Mouse (Mus musculus) brain, embryonic 14.5 days (tissue): ENCODE results near the gene Wt1.

Experiments used
- CTCF ChIP-seq: fragments of 200-500 bp; IDR thresholded peaks from 2 replicates; pipeline ENCODE4 v1.5.1; 2012; ENCODE audit warnings: inconsistent platforms, mild to moderate bottlenecking, moderate library complexity, borderline replicate concordance; ENCODE audit not compliant: insufficient read depth, insufficient read length; ENCODE audit errors: extremely low read depth
- POLR2A ChIP-seq: fragments of 200-500 bp; IDR thresholded peaks from 2 replicates; pipeline ENCODE4 v1.6.1; 2012; ENCODE audit warnings: mild to moderate bottlenecking, inconsistent platforms, borderline replicate concordance; ENCODE audit not compliant: poor library complexity, insufficient read depth, insufficient read length, severe bottlenecking; ENCODE audit errors: extremely low read depth

GRCm38 (mm10) chr2:105132933-105133795, 6.8 kb downstream of the Wt1 start:
- no peak for TF ChIP-seq POLR2A
- no peak for TF ChIP-seq CTCF
